Mouse (Mus musculus) lung, postnatal 0 days (tissue): ENCODE data around the gene Rif1.

Experiments used
- CTCF ChIP-seq: IDR thresholded peaks from 2 replicates; pipeline ENCODE4 v1.5.1; 2016; ENCODE audit warnings: antibody characterized with exemption, mild to moderate bottlenecking
- EP300 ChIP-seq: IDR thresholded peaks from 2 replicates; pipeline ENCODE4 v1.6.1; 2016; ENCODE audit warnings: antibody characterized with exemption, mild to moderate bottlenecking, control low read depth

- TF ChIP-seq EP300 (no peak), CTCF (no peak; the same call in 1 of the 2 replicates)
Observed at GRCm38 (mm10) chr2:52072491-52073140, at the start of gene Rif1.
